In genomic region chr11:62660885-62661284, GRCm38 (mm10) we compare ENCODE assay signal across 1 mouse cellular context.
TF ChIP-seq lines count a peak whose summit lies in the region.

No protein-coding gene starts in this region.

TF ChIP-seq in MEL, 35 proteins besides CTCF, POLR2A, EP300 and RAD21 (continued from another document):
- TF ChIP-seq GATA1 (IDR thresholded peaks at IDR 0.05; ENCODE audit: low read depth, low read length) (peak; percentile 67; the same call in 1 of the 2 replicates), TCF12 (IDR thresholded peaks at IDR 0.05; ENCODE audit: low read depth, low read length) (peak; percentile 41; the same call in 1 of the 2 replicates), ELF1 (IDR thresholded peaks at IDR 0.05; ENCODE audit: low read depth, low read length) (peak; percentile 50; the same call in 1 of the 2 replicates), SIN3A (IDR thresholded peaks at IDR 0.05; ENCODE audit: low read length) (no peak)
